Mouse (Mus musculus): ENCODE data around the gene Mau2.
"Not testable (repeated sequence)": the region's sequence is repeated elsewhere in the genome, so short reads cannot be mapped to it uniquely, and the experiment has no call there.

Mau2 gene

DNA sequence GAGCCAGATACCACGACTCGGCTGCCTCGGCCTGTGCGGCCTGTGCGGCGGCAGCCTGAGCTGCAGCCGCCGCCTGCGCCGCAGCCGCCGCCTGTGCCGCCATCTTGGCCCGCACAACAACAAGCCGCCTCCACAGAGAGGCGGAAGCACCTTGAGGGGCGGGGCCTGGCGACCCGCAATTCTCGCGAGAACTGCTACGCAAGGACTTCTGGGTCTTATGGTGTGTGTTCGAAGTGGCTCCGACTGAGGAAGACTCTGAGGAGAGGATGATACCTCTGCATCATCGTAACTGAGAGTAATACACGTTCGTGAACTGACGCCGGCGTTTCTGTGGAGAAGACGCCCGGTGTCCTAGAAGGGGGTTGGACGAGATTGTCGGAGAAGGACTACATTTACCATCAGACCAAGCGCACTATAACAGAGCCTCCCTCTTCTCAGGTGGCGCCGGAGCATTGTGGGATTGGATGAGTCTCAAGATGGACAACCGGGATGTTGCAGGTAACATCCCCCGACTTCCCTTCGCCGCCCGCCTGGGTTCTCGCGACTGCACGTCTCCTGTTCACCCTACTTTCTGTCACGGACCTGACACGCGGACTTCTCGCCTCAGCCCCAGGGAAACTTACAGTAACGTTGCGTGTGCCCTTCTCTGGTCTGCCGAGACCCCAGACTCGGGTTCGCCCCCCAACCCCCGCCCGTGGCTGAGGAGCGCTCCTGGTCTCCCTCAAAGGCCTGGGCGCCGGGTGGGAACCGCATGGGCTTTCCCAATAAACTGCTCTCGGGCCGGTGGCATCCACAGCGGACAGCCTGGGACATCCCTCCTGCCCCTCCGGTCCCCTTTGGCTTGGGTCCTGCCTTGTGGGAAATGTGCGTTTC, at the start of gene Mau2, which contains the start of gene Sugp1:
Gene Mau2 (minus strand): TSS at position 152 of the 873 bp plus-strand sequence.
Gene Sugp1 (plus strand): TSS at position 231 of the 873 bp plus-strand sequence.
- peak; percentile 97 for DNase-seq

DNA sequence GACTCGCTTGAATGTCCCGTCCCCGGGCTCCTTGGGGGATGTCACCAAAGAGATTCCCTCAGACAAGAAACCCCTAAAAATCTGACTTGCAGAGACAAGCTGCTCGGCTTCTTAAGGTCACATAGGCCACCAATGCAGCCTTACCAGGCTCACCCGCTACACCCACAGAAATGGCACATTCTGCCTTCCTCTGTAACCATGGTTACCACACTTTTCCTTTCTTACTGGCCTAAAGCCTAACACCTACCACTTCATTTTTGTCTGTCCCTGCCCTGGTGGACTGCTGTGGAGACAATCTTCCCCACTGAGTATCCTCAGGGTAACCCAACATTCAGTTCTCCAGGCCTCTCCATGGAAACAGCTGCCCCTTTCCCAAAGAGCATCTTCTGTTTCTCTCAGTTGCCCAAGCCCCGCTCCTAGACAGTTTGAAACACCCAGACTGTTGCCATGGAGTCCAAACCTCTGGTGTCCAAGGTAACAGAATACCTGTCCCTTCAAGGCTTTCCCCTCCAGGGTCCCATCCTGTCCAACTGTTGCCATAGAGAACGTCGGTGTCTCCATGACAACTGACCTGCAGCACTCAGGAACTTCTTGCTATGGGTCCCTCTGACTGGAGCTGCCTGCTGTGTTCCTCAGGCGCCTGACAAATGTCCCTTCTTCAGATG, 46.9 kb upstream of the Mau2 start:
- no peak for DNase-seq

- peak in 1 of 2 experiments; percentile 15 for DNase-seq
Measured at GRCm38 (mm10) chr8:70087836-70088650, 45.5 kb upstream of the Mau2 start.

DNA sequence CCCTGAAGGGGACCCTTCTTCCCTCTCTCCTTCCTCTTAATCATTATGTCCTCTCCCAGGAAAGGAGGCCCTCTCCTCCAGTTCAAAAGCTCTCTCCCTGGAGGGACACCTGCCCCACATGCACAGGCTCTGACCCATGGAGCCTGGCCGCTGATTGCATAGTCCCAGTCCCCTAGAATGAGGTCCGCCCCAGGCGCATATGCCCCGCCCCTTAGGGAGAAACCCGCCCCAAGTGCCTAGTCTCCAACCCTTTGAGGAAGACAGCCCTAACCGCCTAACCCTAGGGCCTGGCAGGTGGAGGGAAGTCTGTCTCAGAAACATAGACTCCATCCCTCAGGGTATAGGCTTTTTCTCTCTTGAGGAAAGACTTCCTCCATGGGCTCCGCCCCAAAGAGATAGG, 44.7 kb upstream of the Mau2 start:
- no peak for DNase-seq

GRCm38 (mm10) chr8:70086151-70086550, 43.6 kb upstream of the Mau2 start:
- DNase-seq: no peak

DNA sequence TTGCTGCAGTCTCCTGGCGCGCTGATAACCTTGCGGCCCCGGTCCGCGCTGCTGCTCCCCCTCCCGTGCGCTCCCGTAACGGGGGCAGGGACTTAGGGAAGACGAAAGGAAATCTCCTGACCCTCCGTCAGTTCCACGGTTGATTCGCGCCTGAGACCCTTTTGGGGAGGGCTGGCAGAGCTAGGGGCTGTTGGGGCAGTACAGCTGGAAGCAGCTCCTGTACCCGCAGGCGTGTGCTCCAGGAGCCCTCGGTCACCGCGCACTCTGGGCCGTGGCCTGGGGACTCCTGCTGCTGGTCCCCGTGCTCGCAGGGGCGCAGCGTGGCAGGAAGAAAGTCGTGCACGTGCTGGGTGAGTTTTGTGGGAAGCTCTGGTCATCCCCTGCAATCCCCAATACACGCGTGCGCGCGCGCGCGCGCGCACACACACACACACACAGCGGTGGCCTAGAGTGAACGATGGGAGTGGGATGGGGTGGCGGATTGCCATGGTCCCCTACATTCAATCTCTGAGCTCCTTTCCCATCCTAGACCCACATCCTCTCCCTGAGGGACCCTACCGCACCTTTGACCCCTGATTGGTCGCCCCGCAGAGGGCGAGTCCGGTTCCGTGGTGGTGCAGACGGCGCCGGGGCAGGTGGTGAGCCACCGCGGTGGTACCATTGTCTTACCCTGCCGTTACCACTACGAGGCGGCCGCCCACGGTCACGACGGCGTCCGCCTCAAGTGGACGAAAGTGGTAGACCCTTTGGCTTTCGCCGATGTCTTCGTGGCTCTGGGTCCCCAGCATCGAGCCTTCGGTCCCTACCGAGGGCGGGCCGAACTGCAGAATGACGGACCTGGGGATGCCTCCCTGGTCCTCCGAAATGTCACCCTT, 41.9 kb upstream of the Mau2 start:
- DNase-seq: no peak

DNA sequence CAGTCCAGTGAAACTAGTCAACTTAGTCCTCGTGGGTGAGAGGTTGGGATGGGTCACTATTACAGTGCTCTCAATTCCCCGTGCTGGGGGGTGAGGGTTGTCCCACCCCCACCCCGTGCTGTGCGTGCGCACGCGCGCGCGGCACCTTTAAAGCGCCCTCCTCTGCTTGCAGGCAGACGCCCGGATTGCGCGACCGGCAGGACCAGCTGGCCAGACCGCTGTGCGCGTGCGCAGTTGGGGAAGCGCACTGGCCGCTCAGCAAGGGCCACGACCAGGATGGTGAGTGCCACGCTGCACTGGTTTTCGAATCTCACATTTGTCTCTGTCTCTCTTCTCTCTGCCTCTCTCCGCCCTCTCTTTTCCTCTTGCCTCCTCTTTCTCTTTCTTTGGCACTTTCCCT, 40.8 kb upstream of the Mau2 start, which contains the start of gene Hapln4:
Gene Hapln4 (plus strand): TSS at position 173 of the 400 bp plus-strand sequence.
- no peak for DNase-seq

GRCm38 (mm10) chr8:70081976-70082375, 39.4 kb upstream of the Mau2 start:
- DNase-seq: no peak

- DNase-seq: no peak
Measured at GRCm38 (mm10) chr8:70073682-70074081, 31.1 kb upstream of the Mau2 start.

- DNase-seq: no peak
Measured at GRCm38 (mm10) chr8:70073120-70073519, 30.6 kb upstream of the Mau2 start.

DNA sequence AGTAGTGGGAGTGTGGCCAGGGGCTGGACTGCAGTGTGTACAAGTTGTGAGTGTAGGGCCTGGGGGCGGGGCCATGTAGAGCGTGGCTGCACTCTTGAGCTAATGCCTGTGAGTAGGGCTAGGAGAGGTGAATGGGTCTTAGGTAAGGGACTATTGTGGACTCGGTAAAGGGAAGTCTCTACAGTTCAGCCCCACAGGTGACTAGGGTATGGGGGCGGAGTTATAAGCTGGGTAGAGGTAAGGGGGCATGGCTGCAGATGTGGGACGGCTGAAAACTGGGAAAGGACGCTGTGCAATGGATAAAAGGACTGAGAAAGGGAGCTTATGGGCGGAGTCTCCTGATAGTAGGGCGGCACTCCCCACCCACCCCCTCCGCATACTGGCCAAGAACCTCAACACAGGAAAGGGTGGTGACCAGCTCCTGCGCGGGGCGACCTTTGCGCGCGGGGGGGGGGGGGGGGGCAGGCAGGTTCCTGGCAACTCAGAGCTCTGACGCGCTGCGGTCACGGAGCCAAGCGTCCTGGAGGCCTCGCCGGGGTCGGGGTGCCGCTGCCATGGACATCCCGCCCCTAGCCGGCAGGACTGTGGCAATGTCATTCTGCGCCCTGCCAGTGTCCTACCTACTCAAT, 30.0 kb upstream of the Mau2 start, which contains the start of gene Tm6sf2:
Gene Tm6sf2 (plus strand): TSS at position 484 of the 629 bp plus-strand sequence.
- DNase-seq: no peak

- no peak for DNase-seq
Measured at GRCm38 (mm10) chr8:70071836-70072440, 29.4 kb upstream of the Mau2 start.

- DNase-seq: no peak
Measured at GRCm38 (mm10) chr8:70057721-70058120, 15.2 kb upstream of the Mau2 start.

GRCm38 (mm10) chr8:70050434-70050833, 7.9 kb upstream of the Mau2 start:
- DNase-seq: not testable (repeated sequence)

DNA sequence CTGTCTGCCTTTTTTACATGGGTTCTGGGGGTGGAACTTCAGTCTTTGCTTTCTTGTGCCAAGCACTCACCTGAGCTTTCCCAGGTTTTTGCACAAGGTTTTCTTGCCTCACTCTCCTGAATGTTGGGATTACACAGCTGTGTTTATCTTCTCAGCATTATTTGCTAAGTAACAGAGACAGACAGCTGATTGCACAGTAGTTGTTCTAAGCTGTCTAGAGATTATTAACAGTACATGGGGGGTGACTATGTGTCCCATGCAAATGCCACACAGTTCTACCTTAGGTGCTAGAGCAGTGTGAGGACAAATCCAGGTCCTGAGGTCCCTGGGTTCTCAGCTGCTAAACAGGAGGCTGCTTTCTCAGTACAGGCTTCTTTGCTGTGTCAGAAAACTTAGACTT, 7.1 kb upstream of the Mau2 start:
- DNase-seq: no peak

GRCm38 (mm10) chr8:70043996-70044395, 1.5 kb upstream of the Mau2 start:
- DNase-seq: no peak

DNA sequence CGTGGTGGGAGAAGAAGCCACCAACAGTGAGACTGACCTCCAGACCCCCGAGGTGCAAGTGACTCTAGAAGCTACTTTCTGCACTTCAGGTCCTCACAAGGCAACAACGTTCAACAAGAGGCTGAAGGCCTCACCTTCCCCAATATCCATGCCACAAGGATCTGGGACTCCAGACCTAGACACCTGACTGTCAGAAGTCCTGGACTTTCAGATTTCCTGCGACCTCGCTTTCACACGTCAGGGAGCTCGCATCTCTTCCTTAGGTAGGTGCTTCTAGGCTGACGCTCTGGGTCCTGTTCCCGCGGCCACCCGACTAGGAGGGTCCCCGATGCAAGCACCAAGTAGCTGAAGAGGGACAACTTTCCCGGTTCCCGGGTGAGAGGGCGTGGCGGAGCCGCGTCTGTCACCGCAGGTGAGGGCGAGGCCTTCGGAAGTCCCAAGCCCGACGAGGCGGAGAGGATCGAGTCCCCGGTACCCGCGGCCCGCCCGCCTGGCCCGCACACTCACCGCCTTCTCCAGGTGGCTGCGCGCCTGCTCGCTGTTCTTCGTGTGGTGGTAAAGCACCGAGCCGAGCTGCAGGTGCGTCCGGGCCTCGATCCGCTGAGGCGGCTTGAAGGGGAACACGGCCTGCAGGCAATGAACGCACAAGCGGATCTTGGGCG, 518 bp downstream of the Mau2 start:
- DNase-seq: peak in 1 of 2 experiments; percentile 66

DNA sequence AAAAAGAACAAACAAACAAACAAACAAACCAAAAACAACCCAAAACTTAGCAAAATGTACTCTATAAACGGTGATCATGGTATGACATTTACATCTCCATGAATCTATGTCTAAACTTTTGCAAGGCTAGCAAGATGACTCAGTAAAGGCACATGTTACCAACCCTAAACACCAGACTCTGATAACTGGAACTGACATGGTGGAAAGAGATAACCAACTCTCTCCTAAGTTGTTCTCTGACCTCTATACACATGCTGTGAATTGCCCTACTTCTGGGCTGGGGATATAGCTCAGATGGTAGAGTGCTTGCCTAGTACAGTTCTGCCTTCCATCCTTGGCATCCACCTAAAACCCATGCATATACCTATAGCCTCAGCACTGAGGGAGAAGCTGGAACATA, 4.5 kb downstream of the Mau2 start:
- no peak for DNase-seq

DNA sequence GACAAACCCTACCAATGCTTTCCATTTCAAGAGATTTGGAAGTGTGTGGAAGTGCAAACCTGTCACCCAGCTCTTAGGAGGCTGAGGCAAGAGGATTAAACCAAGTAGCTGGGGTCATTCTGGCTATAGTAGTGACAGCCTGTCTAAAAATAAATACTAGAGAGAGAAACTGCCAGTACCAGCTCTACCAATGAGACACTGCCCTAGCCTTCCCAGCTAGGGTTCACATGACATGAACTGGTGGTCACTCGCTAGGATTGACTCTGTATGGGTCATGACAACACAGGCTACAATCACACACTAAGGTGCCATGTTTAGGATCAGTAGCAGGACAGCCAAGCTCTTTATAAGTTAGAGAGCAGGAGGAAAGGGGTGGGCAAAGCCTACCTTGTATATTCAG, 12.3 kb downstream of the Mau2 start:
- DNase-seq: no peak

DNA sequence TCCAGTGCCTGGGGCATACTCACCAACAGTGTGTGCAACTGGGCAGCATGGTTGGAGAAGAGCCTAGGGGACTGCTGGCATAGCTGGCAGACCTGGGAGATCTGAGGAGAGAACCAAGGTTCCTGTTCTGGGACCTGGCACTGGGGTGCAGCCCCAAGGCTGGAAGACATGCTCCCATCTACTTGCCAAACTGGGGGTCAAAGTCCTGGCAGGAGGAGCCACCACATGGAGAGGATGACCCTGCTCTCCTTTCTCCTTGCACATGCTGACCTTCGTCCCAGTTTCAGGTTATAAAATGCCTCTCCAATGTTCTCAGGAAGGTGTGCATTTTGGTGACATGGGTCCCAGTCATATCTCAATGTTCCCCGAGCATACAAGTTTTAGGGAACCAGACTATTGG, 16.4 kb downstream of the Mau2 start:
- no peak for DNase-seq
